Mouse (Mus musculus): ENCODE measurements at regions not wholly inside any gene's neighbourhood (a gene's known extent, or its start where the extent isn't known, plus 50 kb on each side); places are given as distances from the start of the nearest gene placed in this dataset.
A peak's percentile ranks its signal among the peaks of the same experiment; 100 is the strongest.

- H3K36me3 ChIP-seq: no peaks in the 10 kb centered on the region
- no peaks in the 10 kb centered on the region for H3K9me3 ChIP-seq
- no peak overlapping the region for H3K4me2 ChIP-seq (replicated peaks)
- H3K9ac ChIP-seq (replicated peaks): no peak overlapping the region
- no peak for ATAC-seq (replicated peaks)
- H3K4me3 ChIP-seq: no peak overlapping the region
- H3K27ac ChIP-seq (replicated peaks): no peak overlapping the region
- WGBS: 60% methylated on average over 3 of the region's 3 CpGs
- no peaks in the 10 kb centered on the region for H3K27me3 ChIP-seq
- peaks cover 7% of the 10 kb centered on the region for H3K4me1 ChIP-seq
Observed at GRCm38 (mm10) chr9:113518482-113518881, 189.6 kb downstream of the Pdcd6ip start.

- no peak for ATAC-seq (replicated peaks)
- Histone ChIP-seq H3K4me1 (peaks cover 7% of the 10 kb centered on the region), H3K4me2 (replicated peaks) (no peak overlapping the region), H3K9me3 (no peaks in the 10 kb centered on the region), H3K36me3 (no peaks in the 10 kb centered on the region), H3K9ac (replicated peaks) (no peak overlapping the region), H3K4me3 (no peak overlapping the region), H3K27me3 (no peaks in the 10 kb centered on the region), H3K27ac (replicated peaks) (no peak overlapping the region)
- 93% methylated on average over 6 of the region's 6 CpGs for WGBS
Observed at GRCm38 (mm10) chr9:113517756-113518155, 190.3 kb downstream of the Pdcd6ip start.

GRCm38 (mm10) chr9:113515703-113516020 is 192.4 kb downstream of the Pdcd6ip start:
- Histone ChIP-seq H3K4me1 (peaks cover 3% of the 10 kb centered on the region; the same call in 1 of the 2 replicates), H3K9me3 (no peaks in the 10 kb centered on the region), H3K9ac (replicated peaks) (no peak overlapping the region), H3K27me3 (no peaks in the 10 kb centered on the region), H3K27ac (replicated peaks) (peak overlapping the region; percentile 77), H3K4me2 (replicated peaks) (no peak overlapping the region), H3K36me3 (no peaks in the 10 kb centered on the region), H3K4me3 (no peak overlapping the region)
- 84% methylated on average over 6 of the region's 6 CpGs for WGBS
- no peak for ATAC-seq (replicated peaks)

- Histone ChIP-seq H3K27me3 (no peaks in the 10 kb centered on the region), H3K4me1 (peaks cover 3% of the 10 kb centered on the region; the same call in 1 of the 2 replicates), H3K4me2 (replicated peaks) (no peak overlapping the region), H3K27ac (replicated peaks) (peak overlapping the region; percentile 77), H3K9ac (replicated peaks) (no peak overlapping the region), H3K36me3 (no peaks in the 10 kb centered on the region), H3K9me3 (no peaks in the 10 kb centered on the region), H3K4me3 (no peak overlapping the region)
- 62% methylated on average over 23 of the region's 23 CpGs for WGBS
- ATAC-seq (replicated peaks): 0 out of 2 replicates have a peak, but pooled peaks have one; percentile 51
Observed at GRCm38 (mm10) chr9:113514846-113515702, 193.0 kb downstream of the Pdcd6ip start.

- Histone ChIP-seq H3K4me2 (replicated peaks) (no peak overlapping the region), H3K27me3 (no peaks in the 10 kb centered on the region), H3K9ac (replicated peaks) (no peak overlapping the region), H3K36me3 (no peaks in the 10 kb centered on the region), H3K4me3 (no peak overlapping the region), H3K9me3 (no peaks in the 10 kb centered on the region), H3K27ac (replicated peaks) (no peak overlapping the region), H3K4me1 (peaks cover 36% of the 10 kb centered on the region)
- ATAC-seq (replicated peaks): no peak
- WGBS: 81% methylated on average over 5 of the region's 5 CpGs
Observed at GRCm38 (mm10) chr9:113511302-113511701, 196.8 kb downstream of the Pdcd6ip start.

- 85% methylated on average over 7 of the region's 7 CpGs for whole genome bisulfite sequencing
- Histone ChIP-seq H3K9ac (replicated peaks) (no peak overlapping the region), H3K4me1 (peaks cover 33% of the 10 kb centered on the region), H3K27me3 (no peaks in the 10 kb centered on the region), H3K27ac (replicated peaks) (peak overlapping the region; percentile 93), H3K4me3 (no peak overlapping the region), H3K36me3 (no peaks in the 10 kb centered on the region), H3K9me3 (no peaks in the 10 kb centered on the region), H3K4me2 (replicated peaks) (no peak overlapping the region)
- ATAC-seq (replicated peaks): no peak
Observed at GRCm38 (mm10) chr9:113509368-113509767, 198.7 kb downstream of the Pdcd6ip start.

GRCm38 (mm10) chr9:113508821-113509220 is 199.2 kb downstream of the Pdcd6ip start:
- peak overlapping the region; percentile 93 for H3K27ac ChIP-seq (replicated peaks)
- H3K4me3 ChIP-seq: no peak overlapping the region
- 70% methylated on average over 3 of the region's 3 CpGs for WGBS
- ATAC-seq (replicated peaks): peak; percentile 46
- H3K36me3 ChIP-seq: no peaks in the 10 kb centered on the region
- peaks cover 33% of the 10 kb centered on the region for H3K4me1 ChIP-seq
- H3K9me3 ChIP-seq: no peaks in the 10 kb centered on the region
- no peaks in the 10 kb centered on the region for H3K27me3 ChIP-seq
- H3K9ac ChIP-seq (replicated peaks): no peak overlapping the region
- no peak overlapping the region for H3K4me2 ChIP-seq (replicated peaks)

GRCm38 (mm10) chr9:113507561-113508460 is 200.2 kb downstream of the Pdcd6ip start:
- WGBS: 36% methylated on average over 20 of the region's 20 CpGs
- Histone ChIP-seq H3K4me1 (peaks cover 33% of the 10 kb centered on the region), H3K9ac (replicated peaks) (peak overlapping the region; percentile 14), H3K4me2 (replicated peaks) (peak overlapping the region; percentile 42), H3K36me3 (no peaks in the 10 kb centered on the region), H3K4me3 (peak overlapping the region; percentile 20), H3K27ac (replicated peaks) (peak overlapping the region; percentile 93), H3K9me3 (no peaks in the 10 kb centered on the region), H3K27me3 (no peaks in the 10 kb centered on the region)
- ATAC-seq (replicated peaks): peak; percentile 93

- Histone ChIP-seq H3K9ac (replicated peaks) (no peak overlapping the region), H3K4me1 (no peaks in the 10 kb centered on the region), H3K27ac (replicated peaks) (no peak overlapping the region), H3K9me3 (0 out of 2 replicates have a peak, but pooled peaks cover 2% of the 10 kb centered on the region), H3K36me3 (no peaks in the 10 kb centered on the region), H3K4me3 (no peak overlapping the region), H3K27me3 (no peaks in the 10 kb centered on the region), H3K4me2 (replicated peaks) (no peak overlapping the region)
- WGBS: 83% methylated on average over 5 of the region's 5 CpGs
- no peak for ATAC-seq (replicated peaks)
Observed at GRCm38 (mm10) chr9:113499246-113499645, 208.8 kb downstream of the Pdcd6ip start.

- Histone ChIP-seq H3K4me2 (replicated peaks) (no peak overlapping the region), H3K4me1 (no peaks in the 10 kb centered on the region), H3K4me3 (no peak overlapping the region), H3K9me3 (0 out of 2 replicates have a peak, but pooled peaks cover 2% of the 10 kb centered on the region), H3K9ac (replicated peaks) (no peak overlapping the region), H3K36me3 (no peaks in the 10 kb centered on the region), H3K27me3 (no peaks in the 10 kb centered on the region), H3K27ac (replicated peaks) (no peak overlapping the region)
- no peak for ATAC-seq (replicated peaks)
- WGBS: 59% methylated on average over 7 of the region's 7 CpGs
Observed at GRCm38 (mm10) chr9:113496176-113496732, 211.8 kb downstream of the Pdcd6ip start.

GRCm38 (mm10) chr9:113488651-113489050 is 219.4 kb downstream of the Pdcd6ip start:
- Histone ChIP-seq H3K27ac (replicated peaks) (no peak overlapping the region), H3K4me2 (replicated peaks) (no peak overlapping the region), H3K9ac (replicated peaks) (no peak overlapping the region), H3K27me3 (no peaks in the 10 kb centered on the region), H3K9me3 (no peaks in the 10 kb centered on the region), H3K4me3 (no peak overlapping the region), H3K36me3 (no peaks in the 10 kb centered on the region), H3K4me1 (no peaks in the 10 kb centered on the region)
- 85% methylated on average over 6 of the region's 6 CpGs for WGBS
- ATAC-seq (replicated peaks): no peak

Data from forebrain, embryonic 15.5 days (tissue).